Mouse (Mus musculus): ENCODE data around the gene Prpf6.

Prpf6 gene

GRCm38 (mm10) chr2:181658930-181659555 is 67.4 kb downstream of the Prpf6 start:
- peak; percentile 57 for DNase-seq (ENCODE audit: low spot score)

GRCm38 (mm10) chr2:181659609-181660055 is 68.0 kb downstream of the Prpf6 start:
- peak; percentile 72 for DNase-seq (ENCODE audit: low spot score)

DNA sequence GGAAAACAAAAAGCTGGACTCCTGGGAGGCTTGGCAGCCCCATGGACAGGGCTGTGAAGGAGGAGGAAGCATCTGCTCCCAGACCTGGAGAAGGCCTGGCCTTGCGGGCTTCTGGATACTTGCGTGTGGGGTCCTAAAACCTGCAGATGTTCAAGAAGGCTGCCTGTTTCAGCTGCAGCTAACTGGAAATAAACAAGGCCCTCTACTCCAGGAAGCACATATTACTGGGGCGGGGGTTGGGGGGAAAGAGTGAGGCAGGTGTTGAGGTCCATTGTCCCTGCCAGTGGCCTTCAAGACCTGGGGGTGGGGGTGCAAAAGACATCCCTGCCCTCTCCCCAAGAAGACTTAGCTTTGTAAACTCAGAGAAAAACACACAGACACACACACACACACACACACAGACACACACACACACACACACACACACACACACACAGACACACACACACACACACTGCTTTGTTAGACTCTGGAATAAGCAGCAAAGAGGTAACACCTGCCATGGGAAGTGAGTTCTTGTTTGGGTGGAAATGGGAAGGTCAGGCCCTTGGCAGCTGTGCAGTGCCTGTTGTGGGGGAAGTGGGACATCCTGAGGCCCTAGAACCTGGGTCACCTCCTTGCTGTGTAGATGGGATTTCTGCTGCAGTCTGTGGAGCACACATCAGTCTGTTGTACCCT is 71.1 kb downstream of the Prpf6 start:
- DNase-seq (ENCODE audit: low spot score), result no peak

DNA sequence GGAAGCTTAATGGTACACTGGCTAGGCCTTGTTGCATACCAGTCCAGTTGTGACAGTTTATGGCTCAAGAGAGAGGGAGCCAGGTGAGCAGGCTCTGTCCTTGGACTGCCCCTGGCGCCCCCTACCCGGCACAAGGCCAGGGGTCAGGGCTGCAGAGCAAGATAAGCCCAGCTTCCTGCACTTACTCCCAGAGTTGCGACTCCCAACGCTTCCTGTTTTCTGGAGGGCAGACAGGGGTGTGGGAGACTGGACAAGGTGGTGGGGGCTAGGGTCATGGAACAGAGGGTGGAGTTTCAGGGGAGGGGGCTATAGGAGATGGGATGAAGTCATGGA is 71.6 kb downstream of the Prpf6 start:
- DNase-seq (ENCODE audit: low spot score), result no peak

DNA sequence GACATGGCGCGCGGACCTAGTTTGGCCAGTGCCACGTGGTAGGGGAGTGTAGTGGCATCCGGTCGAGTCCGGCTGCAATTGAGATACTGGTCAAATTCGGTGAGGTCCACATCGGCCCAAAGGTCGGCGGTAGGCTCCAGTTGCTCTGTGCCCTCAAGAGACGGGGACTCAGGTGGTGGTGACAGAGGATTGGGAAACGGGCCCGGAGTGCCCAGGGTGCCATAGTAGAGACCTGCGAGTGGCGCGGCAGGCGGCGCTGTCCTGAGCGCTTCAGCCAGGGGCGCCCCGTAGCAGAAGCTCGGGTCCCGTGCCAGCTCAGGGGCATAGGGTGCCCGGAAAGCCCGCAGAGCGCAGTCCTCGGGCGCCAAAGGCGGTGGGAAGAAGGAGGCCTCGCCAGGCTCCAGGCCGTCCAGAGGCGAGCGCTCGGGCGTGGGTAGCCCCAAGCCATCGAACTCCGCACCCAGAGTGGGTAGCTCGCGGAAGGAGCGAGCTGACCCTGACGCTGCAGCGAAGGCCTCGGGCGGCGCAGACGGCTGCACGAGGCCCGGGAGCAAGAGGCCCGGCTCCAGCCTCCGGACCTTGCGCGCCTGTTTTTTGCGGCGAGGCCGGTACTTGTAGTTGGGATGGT is 78.7 kb downstream of the Prpf6 start:
- no peak for DNase-seq (ENCODE audit: low spot score)

GRCm38 (mm10) chr2:181670913-181671311 is 79.2 kb downstream of the Prpf6 start:
- no peak for DNase-seq (ENCODE audit: low spot score)

DNA sequence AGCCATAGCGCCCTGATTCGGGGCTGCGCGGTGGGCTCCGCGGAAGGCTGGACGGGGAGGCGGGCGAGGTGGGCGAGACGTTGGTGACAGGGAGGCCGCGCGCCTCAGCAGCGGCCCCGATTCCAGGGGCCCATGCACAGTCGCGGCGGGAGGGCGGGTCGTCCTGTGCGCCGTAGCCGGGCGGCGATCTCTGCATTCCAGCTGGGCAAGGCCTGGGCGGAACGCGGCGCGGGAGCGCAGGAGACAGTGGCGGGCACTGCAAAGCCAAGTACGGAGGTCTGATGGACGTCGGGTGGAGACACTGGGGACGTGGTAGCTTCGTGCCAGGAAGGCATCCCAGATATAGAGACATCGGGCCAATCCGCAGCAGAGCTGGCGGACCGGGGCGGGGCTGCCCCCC is 79.7 kb downstream of the Prpf6 start, which contains the start of gene Sox18:
TSS of gene Sox18 (minus strand) at position 315 of the 400 bp plus-strand sequence.
- DNase-seq (ENCODE audit: low spot score), result peak; percentile 60

DNA sequence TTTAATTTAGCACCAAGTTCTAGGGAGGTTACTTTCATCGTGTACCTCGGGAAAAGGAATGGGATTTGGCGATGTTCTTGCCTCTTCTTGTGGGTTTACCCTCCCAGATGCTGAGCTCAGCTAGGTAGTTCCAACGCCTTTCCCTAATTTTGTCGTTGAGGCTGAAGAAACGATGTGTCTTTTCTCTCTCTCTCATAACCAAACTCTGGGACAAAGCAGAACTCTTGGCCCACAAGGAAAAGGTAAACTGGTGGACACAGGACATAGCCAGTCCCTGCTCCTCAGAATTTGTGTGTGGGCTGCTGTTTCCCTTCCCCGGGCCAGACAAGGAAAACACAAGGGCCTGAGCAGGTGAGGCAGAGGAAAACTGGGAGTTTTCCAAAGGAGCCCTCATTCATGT is 80.3 kb downstream of the Prpf6 start:
- DNase-seq (ENCODE audit: low spot score), result no peak

DNA sequence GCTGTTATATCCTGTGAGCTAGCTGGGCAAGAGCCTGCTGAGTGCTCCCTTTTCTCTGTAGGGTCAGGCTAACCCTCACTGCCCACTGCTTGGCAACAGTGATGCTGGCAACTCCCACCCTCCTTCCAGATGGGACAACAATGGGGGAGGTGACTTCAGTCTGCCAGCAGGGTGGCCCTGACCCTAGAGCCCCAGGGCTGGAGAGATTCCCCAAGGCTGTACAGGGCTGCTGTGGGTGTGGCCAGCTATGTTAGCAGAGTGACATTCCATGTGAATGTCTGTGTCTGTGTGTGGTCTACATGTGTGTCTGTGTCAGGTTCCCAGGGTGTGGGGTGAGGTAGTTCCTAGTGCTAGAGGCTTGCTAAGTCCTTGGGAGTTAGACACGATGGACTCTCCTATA is 81.8 kb downstream of the Prpf6 start:
- peak; percentile 85 for DNase-seq (ENCODE audit: low spot score)

GRCm38 (mm10) chr2:181674934-181675333 is 83.3 kb downstream of the Prpf6 start:
- no peak for DNase-seq (ENCODE audit: low spot score)

GRCm38 (mm10) chr2:181675454-181675853 is 83.8 kb downstream of the Prpf6 start:
- peak; percentile 84 for DNase-seq (ENCODE audit: low spot score)

- DNase-seq (ENCODE audit: low spot score), result no peak
Observed at GRCm38 (mm10) chr2:181676424-181676823, 84.8 kb downstream of the Prpf6 start.

GRCm38 (mm10) chr2:181677096-181677754 is 85.6 kb downstream of the Prpf6 start:
- DNase-seq (ENCODE audit: low spot score), result no peak

DNA sequence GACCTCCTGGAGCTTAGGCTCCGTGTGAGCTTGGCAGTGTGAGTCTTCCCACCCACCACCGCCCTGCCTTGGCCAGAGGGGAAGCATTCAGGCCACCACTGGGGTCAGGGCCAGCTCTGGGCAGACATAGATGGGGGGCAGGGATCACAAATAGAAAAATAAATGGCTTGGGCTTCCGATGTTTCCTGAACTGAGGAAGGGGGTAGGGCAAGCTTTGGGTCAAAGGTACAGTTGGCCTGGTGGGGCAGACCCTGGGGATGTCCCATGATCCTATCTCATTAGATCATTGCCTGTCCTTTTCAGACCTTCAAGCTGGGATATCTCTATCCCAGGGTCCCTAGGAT is 86.1 kb downstream of the Prpf6 start:
- DNase-seq (ENCODE audit: low spot score), result no peak

DNA sequence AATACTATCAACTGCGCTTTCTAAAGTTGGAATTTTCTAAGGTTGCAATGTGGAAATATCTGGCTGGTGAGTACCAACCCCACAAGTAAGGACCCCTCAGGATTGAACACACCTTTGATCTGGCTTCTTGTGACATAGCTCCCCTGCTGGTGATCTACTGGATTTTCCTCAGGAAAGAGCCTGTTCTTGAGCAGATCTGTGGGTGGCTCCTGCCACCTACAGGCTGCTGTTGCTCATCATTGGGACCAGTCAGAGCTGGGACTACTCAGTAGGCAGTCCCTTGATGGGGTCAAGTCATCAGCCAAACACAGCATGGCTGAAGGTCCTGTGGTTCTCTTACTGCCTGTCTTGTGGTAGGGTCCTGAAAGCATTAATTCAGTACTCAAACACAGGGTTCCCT is 87.1 kb downstream of the Prpf6 start:
- DNase-seq (ENCODE audit: low spot score), result peak; percentile 76

- peak; percentile 61 for DNase-seq (ENCODE audit: low spot score)
Observed at GRCm38 (mm10) chr2:181679951-181680715, 88.5 kb downstream of the Prpf6 start, which contains the start of gene Tcea2. TSS of gene Tcea2 (plus strand) at chr2:181680310.

GRCm38 (mm10) chr2:181680716-181681117 is 89.0 kb downstream of the Prpf6 start:
- DNase-seq (ENCODE audit: low spot score), result no peak

- DNase-seq (ENCODE audit: low spot score), result no peak
Observed at GRCm38 (mm10) chr2:181681978-181682377, 90.3 kb downstream of the Prpf6 start.

GRCm38 (mm10) chr2:181683381-181683780 is 91.7 kb downstream of the Prpf6 start:
- no peak for DNase-seq (ENCODE audit: low spot score)

- DNase-seq (ENCODE audit: low spot score), result no peak
Observed at GRCm38 (mm10) chr2:181684713-181685112, 93.0 kb downstream of the Prpf6 start.

- DNase-seq (ENCODE audit: low spot score), result no peak
Observed at GRCm38 (mm10) chr2:181685686-181686085, 94.0 kb downstream of the Prpf6 start.

DNA sequence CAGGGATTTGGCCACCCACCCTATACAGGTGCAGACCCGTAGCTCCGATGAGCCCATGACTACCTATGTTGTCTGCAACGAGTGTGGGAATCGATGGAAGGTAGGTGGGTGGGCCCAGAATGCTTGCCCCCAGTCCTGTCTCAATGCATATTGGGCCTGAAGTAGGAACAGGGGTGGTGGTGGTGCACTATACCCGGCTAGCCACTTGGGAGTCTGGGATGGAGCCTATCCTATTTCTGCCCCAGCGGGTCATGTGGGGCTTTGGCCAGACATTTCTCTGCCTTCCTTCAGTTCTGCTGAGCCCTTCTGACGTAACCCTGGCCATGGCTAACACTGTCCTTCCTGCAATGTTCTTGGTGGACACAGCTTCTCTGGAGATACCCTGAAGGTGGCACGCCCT is 95.9 kb downstream of the Prpf6 start:
- no peak for DNase-seq (ENCODE audit: low spot score)
